Mouse (Mus musculus): ENCODE data around the gene Map4k3.
"Not testable (repeated sequence)": the region's sequence is repeated elsewhere in the genome, so short reads cannot be mapped to it uniquely, and the experiment has no call there.

Gene Map4k3

GRCm38 (mm10) chr17:80560669-80561401, 167.4 kb downstream of the Map4k3 start:
- peak; percentile 65 for DNase-seq

GRCm38 (mm10) chr17:80559745-80560144, 168.5 kb downstream of the Map4k3 start:
- DNase-seq, result no peak

GRCm38 (mm10) chr17:80559050-80559449, 169.2 kb downstream of the Map4k3 start:
- DNase-seq, result no peak

- DNase-seq, result peak; percentile 44
Observed at GRCm38 (mm10) chr17:80558583-80558982, 169.7 kb downstream of the Map4k3 start.

- DNase-seq, result no peak
Observed at GRCm38 (mm10) chr17:80557461-80557860, 170.8 kb downstream of the Map4k3 start.

- peak; percentile 67 for DNase-seq
Observed at GRCm38 (mm10) chr17:80553318-80554270, 174.7 kb downstream of the Map4k3 start.

GRCm38 (mm10) chr17:80552653-80553052, 175.6 kb downstream of the Map4k3 start:
- no peak for DNase-seq

- DNase-seq, result no peak
Observed at GRCm38 (mm10) chr17:80550981-80551380, 177.3 kb downstream of the Map4k3 start.

GRCm38 (mm10) chr17:80546846-80547245, 181.4 kb downstream of the Map4k3 start:
- no peak for DNase-seq

GRCm38 (mm10) chr17:80546227-80546626, 182.1 kb downstream of the Map4k3 start:
- DNase-seq, result no peak

GRCm38 (mm10) chr17:80543646-80544045, 184.6 kb downstream of the Map4k3 start:
- no peak for DNase-seq

- DNase-seq, result no peak
Observed at GRCm38 (mm10) chr17:80537136-80537535, 191.1 kb downstream of the Map4k3 start.

GRCm38 (mm10) chr17:80535633-80536032, 192.7 kb downstream of the Map4k3 start:
- DNase-seq, result no peak

- not testable (repeated sequence) for DNase-seq
Observed at GRCm38 (mm10) chr17:80531351-80531750, 196.9 kb downstream of the Map4k3 start.
